Mouse (Mus musculus) right cerebral cortex, postnatal 4 days (tissue): Measurements from ENCODE around the gene Lmf1.

ENCODE experiments used
- DNase-seq: peaks from one replicate; pipeline ENCODE4 v3.0.0-alpha.2; 2022

Gene Lmf1

DNA sequence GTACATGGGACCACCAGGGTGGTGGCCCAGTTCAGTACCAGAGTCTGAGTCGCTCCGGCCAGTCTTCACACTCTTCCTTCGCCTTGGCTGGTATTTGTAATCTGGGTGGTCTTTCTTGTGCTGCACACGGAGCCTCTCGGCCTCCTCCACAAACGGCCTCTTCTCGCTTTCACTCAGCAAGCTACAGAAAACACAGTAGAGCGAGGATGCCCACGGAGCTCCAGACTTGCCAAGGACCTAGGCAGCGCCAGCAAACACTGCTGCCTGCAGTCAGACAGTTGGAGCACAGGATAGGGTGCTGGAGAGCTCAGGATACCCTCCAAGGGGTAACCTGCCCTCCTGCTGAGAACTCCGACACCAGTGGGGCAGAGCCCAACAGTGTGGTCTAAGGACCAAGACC lies 10.0 kb upstream of the Lmf1 start:
- DNase-seq, result no peak

DNA sequence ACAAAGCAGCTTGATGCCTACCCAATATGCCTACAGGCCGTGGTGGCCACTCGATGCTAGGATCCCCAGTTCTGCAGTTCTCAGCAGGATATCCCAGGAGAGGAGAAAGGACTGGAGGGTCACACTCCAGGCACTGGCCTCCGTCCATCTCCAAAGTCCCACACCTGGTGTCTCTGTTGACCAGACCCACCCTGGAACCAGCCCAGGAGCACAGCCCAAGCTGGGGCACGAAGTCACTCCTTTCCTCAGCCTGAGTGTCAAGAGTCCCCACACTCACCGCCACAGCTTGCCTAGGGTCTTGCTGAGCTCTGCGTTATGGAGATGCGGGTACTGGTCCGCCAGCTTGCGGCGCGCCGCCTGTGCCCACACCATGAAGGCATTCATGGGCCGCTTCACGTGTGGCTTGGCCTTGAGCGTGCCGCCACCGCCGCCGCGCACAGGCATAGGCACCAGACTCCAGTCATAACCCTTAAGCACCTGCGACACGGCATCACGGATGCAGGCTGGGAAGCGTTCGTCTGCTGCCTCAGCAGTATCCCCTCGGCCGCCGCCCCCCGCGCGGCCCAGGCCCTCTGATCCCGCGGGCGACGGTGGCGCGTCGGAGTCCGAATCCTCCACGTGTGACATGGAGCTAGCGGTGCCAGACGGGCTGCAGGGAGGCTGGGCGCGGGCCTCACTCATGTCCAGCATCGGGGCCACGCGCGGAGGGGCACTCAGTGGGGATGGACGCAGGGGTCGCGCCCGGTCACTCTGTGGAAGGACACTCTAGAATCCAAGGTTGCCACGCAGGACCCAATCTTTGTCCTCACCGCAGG lies 8.8 kb upstream of the Lmf1 start:
- DNase-seq, result no peak

DNA sequence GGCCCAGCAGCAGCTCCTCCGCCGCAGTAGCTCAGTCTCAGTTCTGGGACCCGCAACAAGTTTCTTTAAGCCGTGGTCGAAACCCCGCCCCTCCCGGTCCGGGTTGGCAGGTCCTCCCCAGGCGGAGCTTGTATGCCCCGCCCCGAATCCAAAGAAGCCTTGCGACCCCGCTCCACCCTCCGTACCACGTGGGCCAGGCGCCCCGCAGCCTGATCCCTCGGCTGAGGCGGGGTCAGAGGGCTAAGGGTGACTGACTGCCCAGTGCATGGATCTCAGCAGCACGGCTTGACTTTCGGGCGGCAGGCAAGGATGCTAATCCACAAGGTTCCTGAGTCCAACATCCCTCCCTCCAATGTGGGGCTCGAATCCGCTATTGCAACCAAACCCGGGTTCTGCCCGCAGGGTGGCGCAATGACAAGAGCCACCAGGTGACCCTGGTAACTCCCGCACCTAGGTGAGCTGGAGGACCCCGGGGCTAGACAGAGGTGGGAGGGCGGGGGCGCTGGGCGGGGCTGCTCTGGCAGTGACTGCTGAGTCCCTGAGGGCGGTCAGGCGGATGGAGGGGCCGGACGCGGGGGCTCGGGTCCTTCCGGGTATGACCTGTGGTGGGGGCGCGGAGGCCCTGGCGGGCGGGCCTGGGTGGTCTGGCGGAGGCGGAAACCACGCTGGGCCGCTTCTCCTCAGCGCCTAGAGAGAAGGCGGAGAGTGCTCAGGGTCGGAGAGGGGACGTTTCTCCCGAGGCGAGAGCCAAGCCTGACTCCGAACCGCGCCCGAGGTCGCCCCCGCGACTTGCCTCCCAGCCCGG lies 8.0 kb upstream of the Lmf1 start, which contains the start of gene Sox8:
TSS of gene Sox8 (minus strand) at position 39 of the 805 bp plus-strand sequence.
- DNase-seq, result peak; percentile 80

DNA sequence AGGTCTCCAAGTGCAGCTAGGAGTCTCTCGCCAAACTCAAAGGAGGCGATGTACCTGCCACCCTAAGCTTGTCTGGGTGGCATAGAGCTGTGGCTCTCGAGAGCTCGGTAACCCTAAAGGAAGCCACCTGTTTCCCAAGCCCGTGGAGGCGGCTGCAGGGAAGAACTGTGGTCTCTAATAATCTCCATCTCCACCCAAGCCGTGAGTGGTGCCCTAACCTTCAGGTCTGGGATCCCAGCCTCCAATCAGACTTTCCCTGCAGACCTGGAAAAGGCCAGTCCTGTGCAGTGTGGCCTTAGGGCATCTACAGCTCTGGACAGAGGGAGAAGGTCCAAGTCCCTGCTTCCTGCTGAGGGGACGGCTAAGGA lies 7.4 kb upstream of the Lmf1 start:
- no peak for DNase-seq

DNA sequence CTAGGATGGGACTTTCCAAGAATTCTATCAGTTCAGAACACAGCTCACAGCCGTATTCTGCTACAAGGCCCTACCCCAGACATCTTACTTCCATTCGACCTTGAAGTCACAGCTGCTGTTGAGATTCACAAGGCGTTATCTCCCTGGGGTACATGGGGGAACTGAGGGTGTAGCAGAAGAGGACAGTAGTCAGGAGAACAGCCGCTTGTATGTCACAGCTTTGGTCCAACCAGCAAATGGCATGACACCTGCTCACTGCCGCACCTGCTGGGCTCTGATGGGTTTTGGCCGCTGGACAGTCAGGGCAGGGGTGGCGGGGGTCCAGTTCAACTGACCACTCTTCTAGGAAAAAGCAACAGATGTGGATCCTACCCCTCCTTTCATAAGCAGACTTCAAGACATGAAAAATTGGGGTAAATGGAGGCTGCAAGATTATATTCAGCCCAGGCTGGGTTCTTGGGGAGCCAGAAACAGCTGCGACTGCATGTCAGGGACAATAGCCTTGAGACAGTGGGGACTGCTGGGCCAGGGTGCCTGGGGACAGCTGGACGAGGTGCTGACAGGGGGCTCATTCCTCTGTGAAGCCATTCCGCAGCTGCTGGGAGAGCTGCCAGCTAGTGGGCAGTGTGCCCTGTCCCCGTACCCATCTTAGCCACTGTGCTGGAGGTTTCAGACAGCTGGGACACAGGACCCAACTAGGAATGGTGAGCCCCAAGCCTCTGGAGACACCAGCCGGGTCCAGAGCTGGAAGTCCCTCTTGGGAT lies 3.5 kb upstream of the Lmf1 start:
- peak; percentile 65 for DNase-seq

DNA sequence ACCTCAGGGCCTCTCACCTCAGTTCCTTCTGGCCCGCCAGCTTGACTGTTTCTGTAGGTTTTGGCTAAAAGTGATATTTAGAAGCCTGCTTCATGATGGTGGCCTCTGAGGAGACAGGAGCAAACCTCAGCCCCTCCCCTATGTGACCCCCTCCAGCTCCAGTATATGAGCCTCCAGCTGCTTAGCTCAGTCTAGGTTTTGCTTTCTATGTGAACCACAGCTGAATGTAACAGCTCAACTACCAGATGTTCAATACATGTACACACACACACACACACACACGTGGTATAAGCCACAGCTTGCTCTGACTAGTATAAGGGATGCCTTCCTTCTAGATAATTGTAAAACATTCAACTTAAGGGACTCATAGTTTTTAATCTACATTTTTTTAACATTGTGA lies 2.9 kb upstream of the Lmf1 start:
- no peak for DNase-seq

DNA sequence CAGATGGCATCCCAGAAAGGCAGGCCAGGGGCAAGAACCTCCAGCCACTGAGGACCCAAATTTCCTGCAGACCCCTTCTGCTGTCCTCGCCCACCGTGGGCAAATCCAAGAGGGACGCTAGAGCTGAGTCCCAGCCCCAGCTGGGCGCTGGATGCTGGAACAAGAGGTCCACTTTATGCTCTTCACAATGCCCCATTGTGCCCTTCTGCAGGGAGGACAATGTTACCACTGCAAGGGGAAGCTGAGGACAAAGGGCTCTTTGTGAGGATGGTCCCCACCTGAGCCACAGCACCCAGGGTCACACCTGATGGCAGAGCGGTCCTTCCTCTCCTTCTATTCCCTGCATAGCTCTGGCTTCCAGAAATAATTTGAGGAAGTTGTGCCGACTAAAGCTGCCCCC lies 1.6 kb upstream of the Lmf1 start:
- DNase-seq, result no peak

DNA sequence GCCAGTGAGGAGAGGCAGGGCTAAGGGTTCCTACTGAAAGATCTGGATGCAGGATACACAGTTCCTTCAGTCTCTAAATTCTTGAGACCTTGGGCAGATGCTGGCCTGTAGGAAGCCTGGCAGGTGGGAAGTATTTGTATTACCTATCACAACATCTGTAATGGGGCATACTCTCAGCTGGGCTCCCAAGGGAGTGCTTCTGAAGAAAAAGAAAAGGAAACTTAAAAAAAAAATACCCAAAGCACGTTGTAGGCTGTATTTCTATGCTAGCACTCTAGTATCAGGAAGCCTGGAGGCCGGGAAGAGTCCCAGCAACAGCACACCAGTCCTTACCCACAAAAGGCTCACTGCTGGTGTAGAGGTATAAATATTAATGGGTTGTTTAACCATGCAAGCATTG lies 1.2 kb upstream of the Lmf1 start:
- no peak for DNase-seq

DNA sequence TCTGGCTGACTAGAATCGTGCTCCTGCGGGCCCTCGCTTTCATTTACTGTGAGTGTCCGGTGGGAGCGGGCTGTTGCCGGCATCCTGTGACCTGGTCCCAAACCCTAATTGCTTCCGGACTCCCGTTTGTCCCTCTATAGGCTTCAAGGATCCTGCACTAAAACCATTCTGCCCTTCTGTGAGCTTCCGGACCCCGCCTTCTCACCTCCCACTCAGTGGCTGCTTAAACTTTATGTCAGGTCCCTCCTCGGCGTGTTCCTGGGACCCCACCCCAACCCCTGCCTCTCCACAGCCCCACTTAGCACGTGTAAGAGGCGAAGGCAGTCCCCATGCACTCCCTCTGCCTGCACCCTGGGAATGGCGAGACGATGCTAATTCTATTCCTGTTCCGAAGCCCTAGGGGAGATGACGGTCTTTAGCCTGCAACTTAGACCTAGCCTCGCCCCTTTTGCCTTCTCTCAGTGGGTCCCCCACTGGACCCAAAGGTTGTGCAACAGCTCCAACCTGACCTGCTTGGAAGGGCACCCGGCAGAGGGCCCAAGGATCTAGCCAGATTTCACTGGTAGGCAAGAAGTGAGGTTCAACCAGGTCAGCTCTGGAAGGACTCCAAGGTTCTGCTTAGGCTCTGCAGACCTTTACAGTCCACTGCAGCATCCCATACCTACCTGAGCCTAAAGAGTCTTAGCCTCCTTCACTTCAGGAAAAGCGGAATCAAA lies 605 bp downstream of the Lmf1 start:
- DNase-seq, result no peak

DNA sequence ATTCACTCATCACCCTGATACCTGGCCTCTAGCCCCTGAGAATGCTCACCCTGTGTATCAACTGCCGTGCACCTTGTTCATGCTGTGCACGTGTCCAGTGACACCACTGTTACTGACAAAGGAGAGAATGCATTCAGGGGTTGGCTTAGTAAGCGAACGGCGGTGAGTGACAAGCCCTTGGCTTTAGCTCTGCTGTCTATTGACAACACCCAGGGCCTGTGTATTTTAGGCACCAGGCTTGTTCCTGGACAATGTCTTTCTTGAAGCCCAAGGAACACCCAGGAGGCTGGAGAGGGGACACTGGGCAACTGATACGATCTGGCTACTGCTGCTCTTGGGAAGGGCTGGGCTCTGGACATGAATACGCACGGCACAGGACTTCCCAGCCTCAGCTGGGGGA lies 3.2 kb downstream of the Lmf1 start:
- no peak for DNase-seq

DNA sequence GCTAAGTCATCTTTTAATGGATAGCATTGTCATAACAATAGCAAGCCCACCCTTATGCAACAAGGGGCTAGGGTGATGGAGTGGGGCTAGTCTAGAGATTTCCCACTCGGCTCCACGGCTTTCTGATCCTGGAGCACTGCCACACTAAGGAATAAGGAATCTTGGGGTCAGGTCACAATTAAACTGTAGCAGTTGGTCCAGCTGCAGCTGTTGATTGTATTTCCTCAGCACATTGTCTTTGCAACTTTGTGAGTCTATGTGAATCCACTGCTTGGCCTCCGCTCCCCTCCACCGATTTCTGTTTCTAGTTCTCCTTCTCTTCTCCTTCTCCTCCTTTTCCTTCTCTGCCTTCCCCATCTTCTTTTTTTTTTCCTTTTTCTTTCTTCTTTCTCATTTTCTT lies 4.2 kb downstream of the Lmf1 start:
- no peak for DNase-seq

DNA sequence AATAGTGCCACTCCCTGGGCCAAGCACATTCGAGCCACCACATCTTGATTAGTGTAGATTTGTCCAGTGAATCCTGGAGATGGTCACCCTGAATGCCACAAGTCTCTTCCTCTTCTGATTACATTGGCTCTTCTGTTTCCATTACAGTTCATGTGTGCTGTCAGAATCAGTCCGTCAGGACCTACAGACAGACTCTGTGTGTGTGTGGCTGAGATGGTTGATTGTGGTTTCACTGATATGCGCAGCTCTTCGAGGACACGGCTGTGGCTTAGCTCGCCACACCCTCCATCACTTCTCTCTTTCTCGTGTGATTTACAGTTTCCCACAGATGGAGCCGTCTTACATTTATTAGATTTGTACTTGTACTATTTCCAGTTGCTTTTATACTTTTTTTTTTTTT lies 5.0 kb downstream of the Lmf1 start:
- DNase-seq, result no peak

DNA sequence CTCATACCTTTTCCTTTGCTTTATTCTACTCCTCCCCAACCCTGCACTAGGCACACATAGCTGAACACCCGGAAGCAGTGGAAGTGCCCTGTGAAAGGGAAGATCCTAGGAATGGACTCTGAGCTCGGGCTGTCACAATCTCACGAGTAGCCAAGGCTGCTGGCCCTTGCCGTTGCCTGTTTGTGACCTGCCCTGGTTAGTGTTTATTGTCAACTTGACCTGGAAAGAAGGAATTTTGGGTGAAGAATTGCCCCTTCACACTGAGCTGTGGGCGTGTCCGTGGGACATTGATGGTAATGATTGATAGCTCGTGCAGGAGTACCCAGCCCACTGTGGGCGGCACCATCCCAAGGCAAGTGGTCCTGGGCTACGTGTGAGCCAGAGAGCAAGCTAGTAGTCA lies 5.8 kb downstream of the Lmf1 start:
- DNase-seq, result no peak

DNA sequence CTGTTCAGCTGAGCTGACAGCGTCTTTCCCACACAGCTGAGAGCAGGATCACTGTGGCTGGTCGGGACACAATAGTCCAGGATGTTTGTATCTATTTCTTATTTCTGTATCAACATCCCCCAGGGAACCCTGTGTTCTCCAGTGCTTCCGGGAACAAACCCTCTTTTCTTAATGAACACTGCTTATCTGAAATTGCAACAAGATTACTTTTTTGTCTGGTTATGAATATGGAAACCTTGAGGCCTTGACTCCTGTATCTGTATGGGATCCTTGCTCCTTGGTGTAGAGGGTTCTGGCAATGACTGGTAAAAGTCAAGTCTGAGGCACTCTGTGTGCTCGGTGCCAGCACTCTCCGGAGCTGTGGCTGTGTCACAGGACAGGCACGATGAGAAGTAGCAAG lies 11.2 kb downstream of the Lmf1 start:
- no peak for DNase-seq

DNA sequence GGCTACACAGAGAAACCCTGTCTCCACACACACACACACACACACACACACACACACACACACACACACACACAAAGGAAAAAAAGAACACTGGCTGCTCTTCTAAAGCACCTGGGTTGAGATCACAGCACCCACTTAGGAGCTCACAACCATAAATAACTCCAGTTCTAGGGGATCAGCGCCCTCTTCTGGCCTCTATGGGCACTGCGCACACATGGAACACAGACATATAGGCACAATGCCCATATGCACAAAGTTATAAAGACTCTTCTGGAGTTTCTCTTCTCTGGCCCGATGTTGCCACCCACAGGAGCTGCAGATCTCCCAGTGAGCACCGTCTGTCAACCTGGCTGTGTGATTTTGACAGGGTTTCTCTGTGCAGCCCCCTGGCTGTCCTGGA lies 12.1 kb downstream of the Lmf1 start:
- no peak for DNase-seq

DNA sequence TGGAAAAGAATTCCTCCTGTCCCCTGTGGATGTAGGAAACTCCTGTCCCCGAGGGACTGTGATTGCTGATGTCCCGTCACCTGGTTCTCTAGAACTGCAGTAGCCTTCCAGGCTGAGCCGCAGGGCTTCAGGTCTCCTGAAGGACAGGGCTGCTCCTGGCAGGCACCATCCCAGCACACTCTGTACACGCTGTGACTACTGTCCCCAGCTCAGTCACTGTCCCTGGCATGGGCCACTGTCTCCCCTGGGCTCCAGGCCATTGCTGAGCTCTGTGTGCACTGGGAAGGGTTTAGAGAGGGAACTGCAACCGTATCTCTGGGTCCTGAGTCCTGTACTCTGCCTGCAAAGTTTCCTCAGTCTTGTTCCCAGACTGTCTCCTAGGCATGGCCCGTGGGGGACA lies 13.5 kb downstream of the Lmf1 start:
- DNase-seq, result no peak

DNA sequence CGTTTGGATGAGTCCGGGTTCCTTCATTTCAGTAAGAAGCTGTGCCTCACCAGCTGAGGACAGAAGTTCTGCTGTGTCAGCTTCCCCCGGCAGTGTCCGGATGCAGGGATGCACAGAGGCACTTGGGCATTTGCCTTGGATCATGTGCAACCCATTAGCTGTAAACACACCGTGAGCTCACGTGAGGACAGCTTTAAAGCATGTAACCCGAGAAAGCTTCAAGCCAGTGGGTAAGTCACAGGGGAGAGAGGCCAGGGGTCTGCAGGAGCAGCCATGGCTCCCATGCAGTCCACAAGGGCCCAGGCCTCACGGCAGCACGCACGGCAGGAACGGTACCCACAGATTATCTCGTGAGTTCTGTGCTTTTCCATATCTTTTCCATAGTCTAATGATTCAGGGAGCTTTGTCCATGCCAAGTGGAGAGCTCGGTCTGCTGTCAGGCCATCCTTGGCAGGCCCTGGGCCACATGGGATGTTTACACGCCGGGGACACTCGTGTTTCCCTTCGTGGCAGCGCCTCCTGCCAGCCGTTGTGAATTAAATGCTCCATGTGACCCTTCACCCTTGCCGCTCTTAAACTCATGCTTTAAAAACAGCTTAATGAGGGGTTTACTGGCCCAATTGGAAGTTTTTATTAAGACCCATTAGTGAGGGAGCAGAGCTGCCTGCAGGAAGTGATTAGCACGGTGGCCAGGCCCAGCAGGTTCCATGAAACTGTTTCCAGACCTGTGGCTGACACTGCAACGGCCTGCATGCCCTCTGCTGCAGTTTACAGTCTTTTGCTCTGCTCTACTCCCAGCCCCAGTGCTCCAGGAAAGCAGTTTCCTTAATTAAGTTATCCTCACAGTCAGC lies 14.8 kb downstream of the Lmf1 start:
- no peak for DNase-seq

DNA sequence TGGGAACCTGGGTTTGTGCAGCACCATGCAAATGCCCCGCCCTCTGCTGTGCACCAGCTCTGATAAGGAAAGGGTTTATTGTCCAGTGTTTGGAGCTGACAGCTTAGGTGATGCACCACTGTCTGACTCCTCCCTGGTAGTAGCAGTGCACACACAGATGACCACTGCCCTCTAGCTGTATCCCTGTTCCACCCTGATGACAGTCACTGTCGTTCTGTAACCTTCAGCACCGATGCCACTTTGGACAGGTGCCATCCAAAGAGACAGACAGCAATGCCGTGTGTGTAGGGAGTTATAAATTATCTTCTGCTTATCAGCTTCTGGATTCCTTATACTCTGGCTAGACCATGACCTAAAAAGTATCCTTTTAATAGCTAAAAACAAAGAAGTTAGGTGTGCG lies 16.6 kb downstream of the Lmf1 start:
- no peak for DNase-seq

DNA sequence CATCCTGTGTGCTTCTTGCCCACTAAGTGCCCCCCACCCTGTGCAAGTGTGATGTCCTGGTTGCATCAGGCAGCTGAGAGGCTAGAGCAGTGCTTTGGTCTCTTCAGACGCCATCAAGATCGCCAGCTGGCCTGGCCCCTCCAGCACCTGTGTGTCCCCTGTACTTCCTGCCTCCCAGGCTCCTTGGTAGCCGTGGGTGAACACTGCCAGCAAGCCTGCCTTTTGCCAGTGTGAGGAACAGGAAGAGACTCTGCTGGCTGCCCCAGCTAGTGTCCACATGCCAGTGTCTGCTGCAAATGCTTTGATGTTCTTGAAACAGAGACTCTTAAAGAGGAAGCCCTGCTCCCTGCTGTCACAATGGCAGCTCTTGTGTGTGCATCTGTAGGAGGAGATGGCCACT lies 18.7 kb downstream of the Lmf1 start:
- no peak for DNase-seq

DNA sequence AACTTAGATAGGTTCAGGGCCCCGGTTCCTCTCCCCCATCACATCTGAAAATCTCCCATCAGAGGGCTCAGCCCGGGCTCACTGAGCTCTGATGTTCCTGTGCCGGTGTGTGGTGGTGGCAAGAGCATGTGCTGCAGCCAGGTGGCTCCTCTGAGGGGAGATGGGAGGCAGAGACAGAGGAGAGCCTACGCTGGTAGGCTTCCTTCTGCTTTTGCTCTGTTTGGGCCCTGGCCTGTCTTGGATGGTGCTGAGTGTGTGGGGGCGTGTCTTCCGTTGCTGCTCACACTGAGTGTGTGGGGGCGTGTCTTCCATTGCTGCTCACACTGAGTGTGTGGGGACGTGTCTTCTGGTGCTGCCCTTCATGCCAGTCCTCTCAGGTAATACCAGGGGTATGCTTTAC lies 23.5 kb downstream of the Lmf1 start:
- DNase-seq, result no peak

DNA sequence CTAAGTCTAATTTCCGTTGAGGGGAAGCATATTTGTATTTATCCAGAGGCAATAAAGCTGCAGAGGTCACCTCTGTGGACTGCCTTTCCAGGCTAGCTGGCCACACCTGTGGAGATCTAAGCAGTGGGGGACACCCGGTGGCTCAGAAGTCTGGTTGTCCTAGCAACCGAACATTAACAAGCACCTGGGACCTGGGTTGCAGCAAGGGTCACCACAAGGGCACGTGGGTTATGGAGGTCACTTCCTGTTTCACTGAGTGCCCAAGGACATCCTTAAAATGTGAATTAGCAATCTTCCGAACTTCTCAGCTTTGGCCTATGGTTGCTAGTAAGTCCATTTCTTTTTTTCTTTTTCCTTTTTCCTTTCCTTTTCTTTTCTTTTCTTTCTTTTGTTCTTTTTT lies 25.3 kb downstream of the Lmf1 start:
- DNase-seq, result no peak

DNA sequence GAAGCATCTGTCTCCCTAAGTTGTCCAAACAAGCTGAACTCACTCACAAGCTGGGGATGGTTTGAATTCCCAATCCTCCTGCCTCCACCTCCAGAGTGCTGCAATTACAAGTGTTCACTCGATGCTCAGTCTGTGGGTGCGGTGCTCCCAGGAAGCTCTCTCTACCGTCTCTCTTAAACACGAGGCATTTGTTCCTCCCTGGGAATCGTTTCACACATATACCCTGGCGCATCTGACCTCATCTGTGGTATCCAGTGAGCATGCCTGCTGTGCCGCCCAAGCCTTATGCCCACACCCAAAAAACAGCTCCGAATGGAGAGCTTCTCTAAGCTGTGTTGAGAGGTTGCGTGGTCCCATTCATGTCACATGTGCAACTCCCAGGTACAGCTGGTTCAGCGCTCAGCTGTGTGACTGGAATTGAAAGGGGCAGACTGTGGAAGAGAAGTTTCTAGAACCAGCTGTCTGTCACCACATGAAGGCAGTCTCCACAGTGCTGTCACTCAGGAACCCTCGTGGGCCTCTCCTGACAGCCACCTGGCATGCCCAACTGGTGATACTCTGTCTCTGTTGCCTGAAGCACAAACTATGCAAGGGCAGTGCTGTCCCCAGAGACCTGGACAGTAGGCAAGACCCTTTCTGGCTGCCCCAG lies 29.4 kb downstream of the Lmf1 start:
- no peak for DNase-seq
